Mouse (Mus musculus): ENCODE measurements at regions not wholly inside any gene's neighbourhood (a gene's known extent, or its start where the extent isn't known, plus 50 kb on each side); places are given as distances from the start of the nearest gene placed in this dataset.
"Not testable (repeated sequence)": the region's sequence is repeated elsewhere in the genome, so short reads cannot be mapped to it uniquely, and the experiment has no call there.

DNA sequence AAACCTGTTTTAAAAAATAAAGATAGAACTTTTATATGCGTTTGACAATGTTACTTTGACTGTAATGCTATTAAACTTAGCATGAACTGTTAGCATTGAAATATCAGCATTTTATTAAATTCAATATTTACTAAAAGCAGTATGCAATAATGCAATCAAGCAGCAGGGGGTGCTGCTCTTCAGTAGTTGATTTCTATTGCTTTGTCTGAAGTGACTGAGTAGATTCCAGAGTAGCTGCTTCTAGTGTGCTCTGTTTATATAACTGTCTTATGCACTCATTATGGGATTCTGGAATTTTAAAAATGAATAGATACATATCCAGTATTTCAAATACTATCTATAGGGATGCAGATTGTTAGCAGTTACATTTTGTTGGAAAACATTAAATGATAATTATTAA, 146.2 kb downstream of the Gm28710 start:
- no peak for DNase-seq (ENCODE audit: low read depth)

DNA sequence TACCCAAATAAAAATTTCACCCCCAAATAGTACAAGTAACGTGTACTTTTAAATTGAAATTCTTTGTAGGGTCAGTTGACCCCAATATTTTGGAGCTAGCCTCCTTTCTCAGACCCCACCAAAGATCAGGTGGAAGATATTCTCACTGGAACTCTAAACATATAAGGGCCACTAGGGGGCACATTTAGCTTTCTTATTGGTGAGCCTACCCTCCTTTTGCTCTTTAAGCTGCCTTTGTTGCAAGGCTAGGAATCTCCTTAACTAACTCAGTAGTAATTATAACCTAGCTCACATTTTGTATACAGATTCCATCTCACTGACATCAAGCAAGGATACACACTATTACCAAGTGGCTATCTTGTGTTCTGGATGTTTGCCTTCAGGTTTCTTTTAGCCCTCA, 155.8 kb downstream of the Gm28710 start:
- DNase-seq (ENCODE audit: low read depth), result no peak

DNA sequence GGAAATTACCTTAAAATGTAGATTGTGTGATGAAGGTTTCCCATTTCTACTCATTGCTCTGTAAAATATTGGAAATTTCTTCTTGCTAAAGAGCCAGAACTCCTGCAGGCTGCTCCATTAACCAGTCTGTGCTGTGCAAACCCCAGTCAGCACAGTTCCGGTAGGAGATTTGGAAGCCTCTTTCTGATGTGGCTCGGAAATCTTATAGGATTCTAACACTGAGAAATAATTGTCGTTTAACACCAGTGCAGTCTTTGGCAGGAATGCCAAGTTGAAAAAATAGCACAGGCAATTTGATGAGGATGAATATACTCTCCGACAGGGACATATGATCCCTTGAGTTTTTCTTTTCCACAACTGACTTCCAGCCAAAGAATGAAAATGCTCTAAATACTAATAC, 176.1 kb downstream of the Gm28710 start:
- no peak for DNase-seq (ENCODE audit: low read depth)

DNA sequence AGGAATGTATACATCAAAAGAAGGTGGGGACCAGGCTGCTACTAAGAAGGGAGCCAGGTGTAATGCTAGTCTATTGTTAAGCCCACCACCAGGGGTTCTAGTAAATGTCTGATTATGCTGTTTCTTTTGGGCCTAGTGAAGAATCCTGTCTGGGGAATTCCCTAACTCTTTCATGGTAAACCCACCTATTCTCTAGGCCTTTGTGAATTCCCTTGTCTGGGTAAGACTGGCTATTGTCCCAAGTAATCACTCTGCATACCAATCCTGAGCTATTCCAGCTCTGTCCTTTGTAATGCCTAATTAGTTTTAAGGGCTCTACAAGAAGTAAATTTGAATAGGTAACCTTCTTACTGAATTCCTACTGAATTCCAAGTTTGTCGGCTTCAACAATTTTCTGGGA, 177.2 kb downstream of the Gm28710 start:
- DNase-seq (ENCODE audit: low read depth), result not testable (repeated sequence)

DNA sequence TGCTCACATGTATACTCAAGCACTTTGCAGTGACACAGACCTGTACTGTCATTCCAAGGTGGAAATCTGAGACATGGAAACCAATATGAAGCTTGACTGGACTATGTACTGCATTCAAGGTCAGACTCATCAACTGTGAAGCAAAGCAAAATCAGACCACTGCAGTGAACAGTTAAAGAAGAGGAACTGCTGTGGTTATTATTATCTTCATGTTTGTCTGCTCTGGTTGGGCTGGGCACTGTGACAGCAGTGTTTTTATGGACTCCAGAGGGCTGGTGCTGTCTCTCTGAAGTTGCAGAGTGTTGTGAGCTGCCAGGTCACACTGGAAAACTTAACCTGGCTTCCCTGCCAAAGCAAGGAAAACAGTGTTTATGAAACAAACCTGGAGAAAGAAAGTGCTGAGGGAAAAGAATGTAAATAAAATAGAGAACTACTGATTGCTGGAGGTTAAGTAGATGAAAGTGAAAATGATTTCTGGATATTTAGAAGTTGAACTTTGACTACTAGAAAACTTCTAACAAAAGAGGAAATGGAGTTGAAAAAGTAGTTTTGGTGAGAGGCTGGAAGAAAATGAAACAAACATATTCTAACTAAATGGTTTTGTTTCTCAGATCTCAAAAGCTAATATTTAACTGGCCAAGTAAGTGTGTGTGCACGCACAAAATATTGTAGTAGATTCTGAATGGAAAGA, 181.7 kb downstream of the Gm28710 start:
- DNase-seq (ENCODE audit: low read depth), result no peak

DNA sequence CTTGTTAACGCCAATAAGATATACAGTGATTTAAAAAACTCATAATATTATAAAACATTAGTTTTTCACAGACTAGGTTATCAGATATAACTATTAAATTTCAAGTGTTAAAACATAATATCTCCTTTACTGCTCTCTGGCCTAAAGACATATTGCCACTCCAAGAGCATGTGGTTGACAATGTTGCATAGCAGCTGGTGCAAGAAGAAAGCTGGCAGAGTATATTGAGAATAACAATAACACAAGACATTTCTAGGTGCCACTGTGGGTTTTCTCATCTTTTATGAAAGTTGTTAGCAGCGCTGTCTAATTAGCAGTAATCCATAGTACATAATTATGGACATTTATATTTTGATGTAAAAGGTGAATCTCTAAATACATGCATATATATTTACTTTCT, 184.4 kb downstream of the Gm28710 start:
- DNase-seq (ENCODE audit: low read depth), result no peak

DNA sequence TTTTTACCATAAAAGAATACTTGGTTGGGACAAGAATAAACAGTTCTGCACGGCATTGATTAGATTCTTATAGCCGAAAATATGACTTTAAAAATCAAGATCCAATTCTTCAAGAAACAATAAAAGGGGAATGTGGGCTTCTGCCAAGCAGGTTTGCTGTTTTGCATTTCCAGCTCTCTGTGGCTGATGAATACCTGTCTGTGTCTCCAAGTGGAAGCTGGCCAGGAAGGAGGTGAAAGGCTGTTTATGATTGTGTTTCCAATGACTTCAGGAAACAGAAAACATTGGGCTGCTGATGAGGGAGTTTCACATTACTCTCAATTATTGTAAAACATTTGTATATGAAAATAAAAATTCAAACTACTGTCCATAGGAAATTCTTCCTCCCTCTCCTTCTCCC, 193.3 kb downstream of the Gm28710 start:
- no peak for DNase-seq (ENCODE audit: low read depth)

DNA sequence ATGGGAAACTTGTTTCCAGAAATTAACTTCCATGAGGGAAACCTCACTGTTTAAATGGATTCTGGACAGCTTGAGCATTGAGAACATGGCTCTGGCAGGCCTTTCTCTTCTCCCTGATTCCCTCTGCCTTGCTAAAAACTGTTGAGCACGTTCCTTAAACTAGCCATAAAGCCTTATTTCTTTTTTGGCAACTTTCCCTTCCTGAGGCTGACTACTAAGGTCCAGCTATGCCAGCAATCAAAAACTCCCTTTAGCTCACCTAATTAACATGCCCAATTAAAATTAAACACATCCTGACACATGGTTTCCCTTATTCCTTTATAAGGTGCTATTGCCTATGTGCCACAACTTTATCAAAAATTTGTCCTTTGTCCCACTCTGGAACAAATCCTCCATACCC, 199.9 kb downstream of the Gm28710 start:
- DNase-seq (ENCODE audit: low read depth), result no peak

DNA sequence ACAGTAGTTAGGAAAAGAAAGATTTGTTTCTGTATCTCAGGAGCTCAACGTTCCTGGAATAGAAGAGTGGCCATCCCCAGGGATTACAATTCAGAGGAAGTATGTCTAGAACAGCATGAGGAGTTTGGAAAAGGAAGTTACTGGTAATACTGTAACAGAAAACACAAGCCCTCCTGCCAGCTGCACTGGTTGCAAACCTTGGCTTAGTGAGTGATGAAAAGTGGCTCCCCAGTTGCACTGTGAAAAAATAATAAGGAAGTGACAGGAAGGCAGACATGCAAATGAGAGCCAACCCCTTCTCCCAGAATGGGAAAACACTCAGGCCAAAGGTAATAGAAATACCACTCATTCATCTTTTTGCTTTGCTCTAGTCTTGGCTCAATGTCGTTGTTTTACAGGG, 207.6 kb downstream of the Gm28710 start:
- no peak for DNase-seq (ENCODE audit: low read depth)

DNA sequence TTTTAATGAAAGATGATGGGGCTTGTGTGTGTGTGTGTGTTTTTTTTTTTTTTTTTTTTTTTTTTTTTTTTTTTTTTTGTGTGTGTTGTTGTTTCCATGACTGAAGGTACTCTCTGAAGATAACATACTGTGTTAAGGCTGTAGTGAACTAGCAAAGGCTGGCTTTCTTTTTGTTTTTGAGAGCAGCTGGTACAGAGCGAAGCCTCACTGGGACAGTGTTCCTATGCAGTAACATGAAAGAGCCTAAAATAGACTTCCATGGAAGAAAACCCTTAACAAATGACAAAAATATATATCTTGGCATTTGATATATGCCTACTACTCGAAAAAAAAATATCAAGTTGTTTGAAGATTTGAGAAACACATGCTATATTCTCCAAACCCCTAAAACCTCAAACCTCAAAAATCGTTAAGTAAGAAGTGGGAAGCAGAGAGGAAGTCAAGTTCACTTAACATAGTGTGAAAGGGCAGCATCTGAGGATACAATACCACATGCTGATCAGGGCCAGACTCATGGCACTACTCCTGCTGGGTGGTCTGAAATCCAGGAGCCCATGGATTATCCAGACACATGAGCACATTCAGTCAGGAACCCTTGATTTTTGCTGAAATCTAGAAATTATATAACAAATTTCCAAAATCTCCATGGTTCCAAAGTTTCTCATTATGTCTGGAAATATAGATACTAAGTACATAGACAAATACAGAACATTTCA, 215.4 kb downstream of the Gm28710 start:
- no peak for DNase-seq (ENCODE audit: low read depth)

DNA sequence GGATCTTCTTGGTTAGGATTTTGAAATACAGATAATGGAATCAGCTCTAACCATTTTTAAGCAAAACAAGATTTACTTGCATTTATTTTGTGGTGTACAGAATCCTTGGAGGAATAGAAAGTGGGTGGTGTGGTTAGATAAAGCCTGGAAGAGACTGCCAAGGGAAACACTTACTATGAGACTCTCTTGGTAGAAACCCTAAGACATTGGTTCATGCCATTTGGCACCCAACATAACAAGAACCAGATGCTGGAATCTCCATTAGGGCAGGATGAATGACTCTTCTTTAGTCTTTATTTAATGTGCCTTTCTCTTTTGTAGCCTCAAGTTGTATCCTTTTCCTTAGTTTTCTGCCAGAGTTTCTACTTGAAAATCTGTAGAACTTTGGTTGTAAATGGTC, 230.0 kb downstream of the Gm28710 start:
- DNase-seq (ENCODE audit: low read depth), result no peak

DNA sequence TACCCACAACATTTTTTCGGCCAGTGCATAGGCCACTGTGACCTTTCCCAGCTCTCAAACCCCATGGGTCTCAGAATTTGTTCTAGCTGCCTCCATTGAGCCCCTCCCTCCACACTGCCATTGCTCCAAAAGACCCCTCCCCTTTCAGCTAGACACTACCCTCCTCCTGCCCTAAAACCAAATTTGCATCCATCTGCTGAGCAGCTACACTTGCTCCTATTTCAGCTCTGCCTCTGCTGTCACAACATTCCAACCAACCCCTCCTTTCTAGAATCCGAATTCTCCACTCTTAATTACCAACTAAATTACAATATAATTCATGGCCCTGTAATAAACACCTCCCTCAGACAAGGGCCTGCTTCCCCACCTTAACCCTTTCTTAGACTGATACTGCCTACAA, 262.3 kb downstream of the Gm28710 start:
- DNase-seq (ENCODE audit: low read depth), result no peak

DNA sequence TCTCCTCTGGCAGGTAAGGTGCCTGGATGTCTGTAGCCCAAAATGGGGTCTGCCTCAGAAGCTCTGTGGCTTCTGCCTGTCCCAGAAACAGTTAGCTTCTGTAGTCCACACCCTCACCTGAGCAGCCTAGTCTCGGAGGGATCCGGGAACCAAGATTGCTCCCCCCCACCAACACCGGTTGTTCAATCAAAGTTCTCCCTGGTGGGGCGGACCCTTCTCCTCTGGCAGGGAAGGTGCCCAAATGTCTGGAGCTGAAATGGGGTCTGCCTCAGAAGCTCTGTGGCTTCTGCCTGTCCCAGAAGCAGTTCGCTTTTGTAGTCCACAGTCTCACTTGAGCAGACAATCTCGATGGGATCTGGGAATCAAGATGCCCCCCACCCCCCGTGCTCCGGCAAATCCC, 273.0 kb downstream of the Gm28710 start:
- DNase-seq (ENCODE audit: low read depth), result no peak

DNA sequence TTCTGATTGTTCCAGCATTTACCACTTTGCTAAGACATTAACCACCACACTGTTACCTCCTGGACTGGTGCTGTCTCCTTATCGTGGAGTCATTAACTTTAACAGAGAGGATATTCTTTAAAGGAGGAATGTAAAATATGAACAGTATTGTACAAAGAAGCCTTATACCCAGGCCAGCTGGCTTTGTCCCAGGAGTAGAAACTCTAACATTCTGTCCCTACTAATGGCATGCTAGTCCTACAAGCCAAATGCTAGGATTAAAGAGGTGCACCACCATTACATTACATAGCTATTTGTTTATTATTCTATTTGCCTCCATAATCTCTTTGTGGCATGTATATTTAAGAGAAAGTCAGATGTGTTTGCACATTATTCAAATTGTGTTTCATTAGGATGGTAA, 288.8 kb downstream of the Gm28710 start:
- DNase-seq (ENCODE audit: low read depth), result no peak

DNA sequence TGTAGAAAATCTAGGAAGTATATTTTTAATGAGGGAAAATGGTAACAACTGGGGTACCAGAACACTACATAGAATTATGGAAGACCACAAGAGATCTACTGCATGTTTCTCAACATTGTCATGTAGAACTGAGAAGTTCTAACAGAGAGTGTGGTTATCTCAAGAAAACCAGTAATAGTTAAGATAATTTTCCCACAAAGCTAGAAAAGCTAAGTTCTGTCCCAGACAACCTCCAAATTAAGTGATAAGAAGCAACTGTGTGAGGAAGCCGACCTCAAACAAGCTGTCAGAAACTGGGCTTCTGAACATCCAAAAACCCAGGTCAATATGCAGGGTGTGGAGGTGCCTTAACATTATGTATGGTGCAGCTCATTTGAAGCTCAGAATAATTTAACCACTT, 261.4 kb upstream of the Speer4f2 start:
- no peak for DNase-seq (ENCODE audit: low read depth)

DNA sequence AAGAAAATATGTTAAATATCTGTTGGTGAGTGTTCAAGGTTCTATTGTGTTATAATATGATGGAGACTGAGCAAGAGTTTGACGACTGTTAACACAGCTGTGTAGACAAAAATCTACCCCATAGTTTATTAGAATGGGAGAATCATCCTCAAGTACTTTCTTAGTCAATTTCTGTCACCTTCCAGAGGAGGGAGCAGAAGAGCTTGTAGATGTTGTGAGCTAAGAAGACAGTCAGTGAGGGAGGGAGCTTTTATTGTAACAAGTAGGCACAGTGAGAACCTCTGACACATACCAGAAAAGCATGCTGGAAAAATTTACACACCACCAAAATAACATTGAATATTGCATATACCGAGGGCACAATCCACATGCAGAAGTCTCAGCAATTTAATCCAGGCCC, 261.0 kb upstream of the Speer4f2 start:
- no peak for DNase-seq (ENCODE audit: low read depth)

DNA sequence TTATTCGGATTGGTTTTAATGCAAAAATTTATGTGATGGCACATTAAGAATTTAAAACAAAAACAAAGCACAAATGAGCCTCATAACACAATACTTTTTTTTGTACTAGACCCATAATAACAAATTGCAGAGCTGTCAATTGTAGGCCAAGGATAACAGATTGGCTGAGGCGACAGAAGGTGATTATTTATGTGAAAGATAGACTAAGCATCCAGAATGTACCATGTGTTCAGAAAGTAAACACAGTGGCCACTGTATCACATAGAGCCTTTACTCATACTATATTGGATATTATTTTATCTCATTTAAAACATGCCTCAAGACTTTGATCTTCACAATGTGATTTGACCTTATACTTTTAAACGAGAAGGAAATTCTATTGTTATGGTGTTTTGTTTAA, 257.9 kb upstream of the Speer4f2 start:
- DNase-seq (ENCODE audit: low read depth), result no peak

DNA sequence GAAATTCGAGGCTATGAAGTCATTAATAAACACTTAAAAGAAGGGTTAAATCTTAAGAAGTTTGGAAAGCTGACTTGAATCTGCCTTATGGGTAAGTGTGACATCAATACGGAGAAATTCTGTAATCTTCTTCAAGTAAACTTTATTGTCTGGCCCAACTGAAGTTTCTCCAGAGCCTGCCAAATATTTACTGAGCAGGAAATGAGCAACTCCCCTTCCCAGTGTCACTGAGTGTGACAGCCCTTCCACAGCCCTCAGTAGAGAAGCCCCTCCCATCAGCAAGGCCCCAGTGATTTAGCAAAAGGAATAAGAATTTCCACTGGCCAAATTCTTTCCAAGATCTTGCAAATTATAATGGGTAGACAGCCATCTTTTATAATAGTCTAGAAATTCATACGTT, 256.9 kb upstream of the Speer4f2 start:
- DNase-seq (ENCODE audit: low read depth), result no peak

DNA sequence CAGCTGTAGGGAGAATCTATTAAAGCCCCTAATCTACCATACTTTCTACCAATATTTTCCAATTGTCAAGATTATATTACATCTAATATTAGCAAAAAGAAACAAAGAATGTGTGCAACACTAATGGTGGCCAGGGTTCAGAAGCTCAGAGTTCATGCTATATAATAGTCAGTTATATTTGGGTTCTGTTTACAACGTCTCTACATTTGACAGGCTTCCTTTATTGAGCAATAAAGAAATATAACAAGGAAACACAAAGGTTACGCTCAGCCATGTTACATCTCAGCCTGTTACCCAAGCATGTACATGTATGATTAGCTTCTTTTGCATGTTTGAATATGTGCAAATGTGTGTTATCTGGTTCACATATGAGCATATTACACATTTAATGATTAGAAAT, 247.7 kb upstream of the Speer4f2 start:
- DNase-seq (ENCODE audit: low read depth), result no peak

DNA sequence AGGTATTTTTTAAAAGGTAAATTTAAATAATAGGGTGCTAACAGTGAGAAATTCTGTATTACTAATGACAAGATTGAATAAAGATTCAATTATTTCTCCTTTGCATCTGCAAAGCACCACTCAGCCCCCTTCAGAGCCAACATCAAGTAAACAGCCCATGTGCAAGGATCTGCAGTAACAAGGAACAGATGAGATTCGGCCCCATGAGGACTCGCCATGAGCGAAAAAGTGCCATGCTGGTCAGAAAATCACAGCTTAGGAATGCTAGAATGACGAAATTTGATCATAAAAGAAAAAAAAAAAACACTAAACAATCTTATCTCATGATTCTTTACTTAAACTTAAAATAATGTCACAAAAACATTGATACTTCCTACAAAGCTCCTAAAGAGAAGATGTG, 245.5 kb upstream of the Speer4f2 start:
- no peak for DNase-seq (ENCODE audit: low read depth)

DNA sequence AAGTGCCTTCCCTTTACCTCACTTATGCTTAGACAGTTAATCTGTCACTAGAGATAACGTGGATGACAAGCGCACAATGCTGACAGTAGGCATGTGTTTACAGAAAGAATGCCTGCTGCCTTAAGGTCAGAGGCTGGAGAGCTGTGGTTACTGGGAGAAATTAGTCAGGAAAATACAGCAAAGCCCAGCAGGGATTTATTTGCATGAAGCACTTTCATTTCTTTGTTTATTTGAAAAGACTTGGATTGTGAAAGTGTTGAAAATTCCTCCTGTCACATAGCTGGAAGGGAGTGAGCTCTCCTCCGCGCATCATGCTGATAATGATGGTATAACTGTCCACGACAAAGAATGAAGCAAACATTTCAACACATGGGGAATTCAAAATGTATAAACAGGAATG, 237.5 kb upstream of the Speer4f2 start:
- no peak for DNase-seq (ENCODE audit: low read depth)

DNA sequence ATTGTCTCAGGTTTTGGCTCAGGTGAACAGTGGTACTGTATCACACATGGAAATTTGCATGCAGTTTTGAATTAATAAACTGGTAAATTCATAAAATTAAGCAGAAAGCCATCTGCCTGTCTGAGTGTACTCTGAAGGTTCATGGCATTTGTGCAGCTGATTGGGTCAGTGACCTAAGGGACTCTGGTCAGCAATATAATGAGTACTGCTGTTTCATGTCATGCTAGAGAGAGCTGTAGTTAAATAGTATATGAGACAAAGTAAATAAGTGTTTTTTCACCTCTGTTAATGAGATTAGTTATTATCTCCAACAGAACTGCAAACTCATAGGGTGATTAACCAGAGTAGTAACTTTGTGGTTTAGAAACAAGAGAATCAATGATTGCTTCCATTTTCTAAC, 231.4 kb upstream of the Speer4f2 start:
- DNase-seq (ENCODE audit: low read depth), result no peak

DNA sequence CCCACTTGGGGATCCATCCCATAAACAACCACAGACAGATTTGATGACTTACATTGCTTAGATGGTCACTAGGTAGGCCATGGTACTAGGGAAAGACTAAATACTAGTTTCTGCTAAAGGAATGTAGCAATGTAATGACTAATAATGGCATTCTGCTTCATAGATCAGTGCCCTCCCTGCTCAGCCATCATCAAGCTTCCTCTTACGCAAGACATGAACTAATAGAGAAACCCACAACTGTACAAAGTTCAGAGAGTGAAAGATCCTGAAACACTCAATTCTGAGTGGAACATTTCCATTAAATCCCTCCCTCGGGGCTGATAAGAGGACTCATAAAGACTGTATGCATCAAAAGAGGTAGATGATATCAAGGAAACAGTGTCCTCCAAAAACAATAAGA, 198.4 kb upstream of the Speer4f2 start:
- no peak for DNase-seq (ENCODE audit: low read depth)

DNA sequence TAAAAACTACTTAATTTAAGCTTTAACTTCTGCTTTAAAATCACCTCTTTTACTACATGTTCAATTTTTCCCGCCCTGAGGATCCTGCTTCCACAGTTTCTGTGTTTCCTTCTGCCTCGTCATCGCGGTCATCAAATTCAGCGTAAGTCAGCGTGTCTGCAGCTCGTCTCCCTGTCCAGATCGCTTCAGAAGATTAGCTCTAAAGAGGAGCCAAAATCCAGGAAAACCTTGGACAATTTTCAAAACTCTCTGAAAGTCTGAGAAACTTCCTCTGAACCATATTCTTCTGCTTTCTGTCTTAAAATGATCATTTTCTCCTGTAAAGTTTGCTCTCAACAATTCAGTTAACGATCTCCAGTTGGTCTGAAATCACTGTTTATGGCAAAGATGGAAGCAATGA, 196.2 kb upstream of the Speer4f2 start:
- DNase-seq (ENCODE audit: low read depth), result no peak

Data from gonadal fat pad, adult 2 months (tissue).